Mouse (Mus musculus): ENCODE measurements around the gene Stom.

- TF ChIP-seq CTCF (IDR thresholded peaks at IDR 0.05; ENCODE audit: low read depth, low read length) (no peak), POLR2A (IDR thresholded peaks at IDR 0.05; ENCODE audit: extremely low read depth, insufficient read depth, low read length) (no peak)
Observed at GRCm38 (mm10) chr2:35318405-35318804, 18.4 kb downstream of the Stom start.
